Mouse (Mus musculus): ENCODE data around the gene Agpat2. TPM values are rescaled to one million over a fixed set of nuclear protein-coding genes. Genes with fewer than 3 reads are reported as not detected.

Gene Agpat2
- polyA plus RNA-seq, 1 experiment from 2014 or later, result 24.6 TPM

GRCm38 (mm10) chr2:26635489-26636324 is 31.5 kb upstream of the Agpat2 start:
- Histone ChIP-seq H3K4me3 (no peak overlapping the region), H3K9me3 (no peaks in the 10 kb centered on the region), H3K9ac (0 out of 2 replicates have a peak overlapping the region, but pooled peaks have one; percentile 0), H3K27me3 (no peaks in the 10 kb centered on the region), H3K4me1 (peaks cover 46% of the 10 kb centered on the region), H3K36me3 (peaks cover 63% of the 10 kb centered on the region), H3K4me2 (replicated peaks) (no peak overlapping the region), H3K27ac (no peak overlapping the region)
- ATAC-seq (ENCODE audit: low FRiP score, low read depth), result no peak
- WGBS, result 70% methylated on average over 21 of the region's 21 CpGs

DNA sequence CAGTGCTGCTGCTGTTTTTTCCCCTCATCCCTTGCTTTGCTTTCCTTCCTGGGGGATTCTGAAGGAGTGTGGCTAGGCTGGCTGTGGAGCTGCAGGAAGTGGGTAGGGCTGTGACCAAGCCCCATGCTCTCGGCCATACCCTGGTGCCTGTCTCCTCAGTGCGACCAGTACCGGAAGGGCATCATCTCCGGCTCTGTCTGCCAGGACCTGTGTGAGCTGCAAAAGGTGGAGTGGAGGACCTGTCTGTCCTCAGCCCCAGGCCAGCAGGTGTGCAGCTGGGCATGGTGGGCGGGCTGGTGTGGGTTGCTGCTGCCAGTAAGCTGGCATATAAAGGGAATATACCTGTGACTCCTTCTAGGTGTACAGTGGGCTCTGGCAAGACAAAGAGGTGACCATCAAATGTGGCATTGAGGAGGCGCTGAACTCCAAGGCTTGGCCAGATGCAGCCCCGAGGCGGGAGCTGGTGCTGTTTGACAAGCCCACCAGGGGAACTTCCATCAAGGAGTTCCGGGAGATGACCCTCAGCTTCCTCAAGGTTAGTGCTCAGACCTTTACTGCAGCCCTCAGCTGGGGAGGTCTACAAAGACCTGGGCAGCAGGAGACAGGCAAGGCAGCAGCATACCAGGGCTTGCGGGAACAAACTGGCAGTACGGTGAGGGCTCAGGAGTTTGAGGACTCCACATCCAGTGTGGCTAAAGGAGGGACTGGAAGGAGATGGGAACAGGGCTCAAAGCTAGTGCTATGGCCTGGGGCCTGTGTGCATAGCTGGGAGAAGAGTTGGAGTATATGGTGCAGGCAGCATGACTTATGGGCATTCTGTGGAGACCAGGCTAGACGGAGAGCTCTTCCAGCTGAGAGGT is 30.6 kb upstream of the Agpat2 start:
- Histone ChIP-seq H3K27me3 (no peaks in the 10 kb centered on the region), H3K4me1 (peaks cover 50% of the 10 kb centered on the region), H3K9me3 (no peaks in the 10 kb centered on the region), H3K27ac (no peak overlapping the region; the same call in 1 of the 2 replicates), H3K4me2 (replicated peaks) (no peak overlapping the region), H3K9ac (0 out of 2 replicates have a peak overlapping the region, but pooled peaks have one; percentile 0), H3K4me3 (no peak overlapping the region), H3K36me3 (peaks cover 63% of the 10 kb centered on the region)
- WGBS, result 57% methylated on average over 12 of the region's 12 CpGs
- no peak for ATAC-seq (ENCODE audit: low FRiP score, low read depth)

DNA sequence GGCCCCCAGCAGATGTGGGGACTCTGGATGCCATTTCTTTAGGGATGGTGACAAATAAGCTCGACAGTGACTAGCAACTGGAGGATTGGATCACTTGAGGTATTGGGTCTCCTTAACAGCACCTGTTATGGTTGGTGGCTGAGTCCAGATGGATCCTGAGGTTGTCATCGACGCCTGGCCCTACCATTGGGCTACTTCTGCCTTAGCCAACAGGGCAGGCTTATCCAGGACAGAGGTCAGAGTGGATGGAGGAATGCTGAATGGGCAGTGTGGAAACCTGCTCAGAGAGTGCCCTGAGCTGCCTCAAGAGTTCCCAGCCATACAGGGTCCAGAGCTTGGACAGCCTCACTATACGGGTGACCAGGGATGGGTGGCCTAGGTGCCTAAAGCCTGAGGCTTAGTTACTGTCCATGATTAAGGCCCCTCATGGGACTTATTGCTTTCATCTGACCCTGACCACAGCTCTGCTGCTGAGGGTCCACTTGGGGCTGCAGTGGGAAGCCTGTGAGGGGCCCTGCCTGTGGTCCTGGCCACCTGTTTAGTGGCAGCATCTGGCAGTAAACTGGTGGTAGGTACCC is 29.8 kb upstream of the Agpat2 start:
- H3K36me3 ChIP-seq, result peaks cover 63% of the 10 kb centered on the region
- H3K4me3 ChIP-seq, result no peak overlapping the region
- no peak overlapping the region for H3K4me2 ChIP-seq (replicated peaks)
- H3K27ac ChIP-seq, result no peak overlapping the region
- H3K9ac ChIP-seq, result no peak overlapping the region
- H3K27me3 ChIP-seq, result no peaks in the 10 kb centered on the region
- WGBS, result 63% methylated on average over 4 of the region's 4 CpGs
- ATAC-seq (ENCODE audit: low FRiP score, low read depth), result no peak
- H3K4me1 ChIP-seq, result peaks cover 55% of the 10 kb centered on the region
- H3K9me3 ChIP-seq, result no peaks in the 10 kb centered on the region

GRCm38 (mm10) chr2:26632541-26633395 is 28.6 kb upstream of the Agpat2 start:
- H3K4me2 ChIP-seq (replicated peaks), result no peak overlapping the region
- 77% methylated on average over 16 of the region's 16 CpGs for WGBS
- ATAC-seq (ENCODE audit: low FRiP score, low read depth), result no peak
- no peaks in the 10 kb centered on the region for H3K27me3 ChIP-seq
- H3K9ac ChIP-seq, result peak overlapping the region; percentile 25; the same call in 1 of the 2 replicates
- H3K9me3 ChIP-seq, result no peaks in the 10 kb centered on the region
- H3K27ac ChIP-seq, result no peak overlapping the region
- peaks cover 46% of the 10 kb centered on the region for H3K4me1 ChIP-seq
- H3K4me3 ChIP-seq, result no peak overlapping the region
- peaks cover 52% of the 10 kb centered on the region for H3K36me3 ChIP-seq

- peak overlapping the region; percentile 95 for H3K9ac ChIP-seq
- no peaks in the 10 kb centered on the region for H3K27me3 ChIP-seq
- peak overlapping the region; percentile 80 for H3K4me3 ChIP-seq
- WGBS, result 19% methylated on average over 5 of the region's 5 CpGs
- H3K9me3 ChIP-seq, result no peaks in the 10 kb centered on the region
- H3K36me3 ChIP-seq, result peaks cover 14% of the 10 kb centered on the region
- ATAC-seq (ENCODE audit: low FRiP score, low read depth), result peak; percentile 39; the same call in 1 of the 2 replicates
- H3K4me2 ChIP-seq (replicated peaks), result peak overlapping the region; percentile 94
- H3K4me1 ChIP-seq, result peaks cover 38% of the 10 kb centered on the region
- H3K27ac ChIP-seq, result peak overlapping the region; percentile 72; the same call in 1 of the 2 replicates
Observed at GRCm38 (mm10) chr2:26628792-26629437, 24.7 kb upstream of the Agpat2 start.

DNA sequence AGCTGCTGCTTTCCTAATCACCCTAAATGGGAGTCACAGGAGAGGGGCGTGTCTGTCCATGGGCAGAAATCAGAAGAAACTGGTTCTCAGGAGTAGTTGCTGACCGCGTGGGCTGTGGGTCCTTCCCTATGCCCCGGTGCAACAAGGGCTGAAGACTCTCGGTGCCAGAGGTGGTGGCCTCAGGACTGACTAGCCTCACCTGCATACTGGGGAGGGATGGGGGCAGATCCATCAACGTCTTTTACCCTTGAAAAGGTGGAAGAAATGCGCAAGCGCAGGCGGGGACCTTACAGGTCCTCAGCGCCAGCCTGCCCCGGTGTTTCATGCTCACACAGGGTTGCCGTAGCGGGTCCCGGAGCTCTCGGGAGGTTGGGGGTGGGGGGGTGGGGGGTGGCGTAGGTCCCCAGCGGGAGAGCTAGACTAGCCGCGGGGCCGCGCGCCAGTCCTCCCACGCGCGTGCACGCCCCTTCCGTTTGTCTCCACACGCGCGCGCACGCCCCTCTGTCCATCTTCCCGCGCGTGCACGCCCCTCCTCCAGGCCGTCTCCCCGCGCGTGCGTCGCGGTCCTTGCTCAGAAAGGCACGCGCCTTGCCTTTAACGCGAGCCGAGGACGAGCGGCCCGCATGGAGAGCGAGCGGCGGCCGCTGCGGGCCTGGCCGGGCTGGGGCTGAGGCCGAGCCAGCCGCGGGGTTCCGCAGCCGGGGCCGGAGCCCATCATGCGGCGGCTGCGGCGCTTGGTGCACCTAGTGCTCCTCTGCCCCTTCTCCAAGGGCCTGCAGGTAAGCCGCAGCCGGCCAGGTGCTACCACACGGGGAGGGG is 23.9 kb upstream of the Agpat2 start, which contains the start of gene Fam69b:
Gene Fam69b, plus strand, starts transcription at position 537 of the 819 bp plus-strand sequence.
- Histone ChIP-seq H3K27me3 (no peaks in the 10 kb centered on the region), H3K36me3 (peaks cover 7% of the 10 kb centered on the region), H3K4me3 (peak within 1 kb of the TSS; percentile 80), H3K9me3 (no peaks in the 10 kb centered on the region), H3K4me1 (peaks cover 38% of the 10 kb centered on the region), H3K27ac (peak within 1 kb of the TSS; percentile 72; the same call in 1 of the 2 replicates), H3K4me2 (replicated peaks) (peak within 1 kb of the TSS; percentile 94), H3K9ac (peak within 1 kb of the TSS; percentile 95)
- peak; percentile 72 for ATAC-seq (ENCODE audit: low FRiP score, low read depth)
- WGBS, result under 1% methylated on average over 69 of the region's 70 CpGs

DNA sequence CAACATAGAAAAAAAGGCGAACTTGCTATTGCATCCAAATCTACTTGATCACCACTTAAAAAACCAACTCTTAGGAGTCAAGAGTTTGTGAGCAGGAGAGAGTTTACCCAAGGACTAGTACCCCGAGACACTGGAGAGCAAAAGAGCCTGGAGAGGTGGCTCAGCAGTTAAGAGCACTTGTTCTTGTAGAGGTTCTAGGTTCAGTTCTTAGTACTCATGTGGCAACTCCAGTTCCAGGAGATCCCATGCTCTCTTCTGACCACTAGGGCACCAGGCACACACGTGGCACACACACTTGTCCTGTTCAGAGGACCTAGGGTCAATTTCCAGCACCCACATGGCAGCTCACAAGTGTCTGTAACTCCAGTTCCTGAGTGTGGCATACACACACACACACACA is 21.9 kb upstream of the Agpat2 start:
- H3K4me3 ChIP-seq, result no peak overlapping the region
- no peak overlapping the region for H3K27ac ChIP-seq
- H3K9me3 ChIP-seq, result no peaks in the 10 kb centered on the region
- H3K27me3 ChIP-seq, result no peaks in the 10 kb centered on the region
- H3K4me1 ChIP-seq, result peaks cover 27% of the 10 kb centered on the region
- 69% methylated on average over 3 of the region's 3 CpGs for WGBS
- ATAC-seq (ENCODE audit: low FRiP score, low read depth), result no peak
- no peak overlapping the region for H3K9ac ChIP-seq
- H3K36me3 ChIP-seq, result no peaks in the 10 kb centered on the region
- H3K4me2 ChIP-seq (replicated peaks), result no peak overlapping the region

GRCm38 (mm10) chr2:26625419-26625818 is 21.2 kb upstream of the Agpat2 start:
- Histone ChIP-seq H3K4me2 (replicated peaks) (no peak overlapping the region), H3K9me3 (no peaks in the 10 kb centered on the region), H3K9ac (no peak overlapping the region), H3K4me1 (peaks cover 21% of the 10 kb centered on the region), H3K36me3 (no peaks in the 10 kb centered on the region), H3K27ac (no peak overlapping the region), H3K4me3 (no peak overlapping the region), H3K27me3 (no peaks in the 10 kb centered on the region)
- WGBS, result 78% methylated on average over 3 of the region's 3 CpGs
- no peak for ATAC-seq (ENCODE audit: low FRiP score, low read depth)

DNA sequence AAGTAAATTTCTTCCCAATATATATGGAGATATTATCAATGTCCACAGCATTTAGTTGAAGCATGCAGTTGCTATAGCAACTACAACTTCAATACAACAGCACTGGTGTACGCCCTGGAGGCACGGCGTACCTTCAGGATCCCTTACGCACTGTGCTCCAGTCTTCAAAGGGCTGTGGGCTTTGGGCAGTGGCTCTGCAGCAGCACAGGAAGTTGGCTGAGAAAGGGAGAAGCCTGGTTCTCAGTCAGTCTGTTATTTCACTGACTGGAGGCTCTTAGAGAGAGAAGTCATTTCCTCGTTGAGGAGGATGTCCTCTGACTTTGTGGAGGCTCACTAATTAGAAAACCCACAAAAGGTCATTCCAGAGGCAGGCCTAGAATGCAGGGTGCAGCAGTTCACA is 18.8 kb upstream of the Agpat2 start:
- H3K27me3 ChIP-seq, result no peaks in the 10 kb centered on the region
- no peak overlapping the region for H3K4me3 ChIP-seq
- H3K9me3 ChIP-seq, result no peaks in the 10 kb centered on the region
- no peak overlapping the region for H3K27ac ChIP-seq
- H3K4me2 ChIP-seq (replicated peaks), result no peak overlapping the region
- H3K4me1 ChIP-seq, result peaks cover 3% of the 10 kb centered on the region
- 44% methylated on average over 5 of the region's 5 CpGs for WGBS
- H3K9ac ChIP-seq, result no peak overlapping the region
- ATAC-seq (ENCODE audit: low FRiP score, low read depth), result no peak
- no peaks in the 10 kb centered on the region for H3K36me3 ChIP-seq

DNA sequence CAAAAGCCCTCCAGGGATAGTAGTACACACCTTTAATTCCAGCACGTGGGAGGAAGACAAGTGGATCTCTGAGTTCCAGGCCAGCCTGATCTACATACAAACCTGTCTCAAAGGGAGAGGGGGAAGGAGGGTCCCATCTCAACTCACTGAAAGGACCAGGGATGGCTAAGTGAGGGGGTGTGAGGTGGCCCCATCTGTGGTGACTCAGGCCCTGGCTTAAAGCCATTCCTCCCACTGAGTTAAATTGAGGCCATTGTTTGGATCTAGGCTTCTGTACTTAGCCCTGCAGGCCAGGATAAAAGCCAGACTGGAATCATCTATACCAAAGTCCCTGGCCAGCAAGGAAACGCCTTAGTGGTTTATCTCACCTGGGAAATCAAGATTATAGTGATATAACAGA is 17.0 kb upstream of the Agpat2 start:
- no peak for ATAC-seq (ENCODE audit: low FRiP score, low read depth)
- Histone ChIP-seq H3K9ac (no peak overlapping the region), H3K36me3 (no peaks in the 10 kb centered on the region), H3K27me3 (no peaks in the 10 kb centered on the region), H3K9me3 (no peaks in the 10 kb centered on the region), H3K4me3 (no peak overlapping the region), H3K4me1 (no peaks in the 10 kb centered on the region), H3K4me2 (replicated peaks) (no peak overlapping the region), H3K27ac (no peak overlapping the region)
- 41% methylated on average over 2 of the region's 2 CpGs for WGBS
